9 mouse cellular contexts compared by ENCODE assay signal in the genomic region with DNA sequence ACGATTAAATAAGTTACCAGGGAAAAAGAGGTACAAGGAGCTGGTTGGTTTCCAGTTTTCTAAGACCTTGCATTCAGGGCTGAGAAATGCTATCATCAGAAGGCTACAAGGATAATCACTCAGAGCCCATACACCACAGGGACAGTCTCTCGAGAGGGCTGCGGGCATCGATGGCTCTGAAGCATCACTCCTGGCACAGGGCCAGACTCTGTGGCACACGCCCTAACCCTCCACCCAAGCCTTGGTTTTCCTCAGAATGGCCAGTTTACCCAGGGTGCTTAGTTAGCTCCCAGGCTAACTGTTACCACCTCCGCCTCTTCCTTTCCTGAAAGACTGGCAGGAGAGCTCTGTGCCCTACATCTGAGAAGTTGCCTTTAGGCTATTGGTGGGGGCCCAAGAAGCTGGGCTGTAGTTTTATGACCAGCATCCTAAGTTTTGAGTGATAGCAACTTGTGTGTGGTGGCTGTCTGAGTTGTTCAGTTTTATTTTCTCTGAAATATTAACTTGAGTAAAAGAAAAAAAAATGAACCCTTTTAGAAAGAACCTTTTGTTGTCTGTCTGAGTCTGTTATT. TPM values are rescaled to one million over a fixed set of nuclear protein-coding genes. Genes with fewer than 3 reads are reported as not detected.
A peak's percentile ranks its signal among the peaks of the same experiment; 100 is the strongest.
DNase-seq lines count a peak whose midpoint lies in the region; ATAC-seq and TF ChIP-seq lines count a peak whose summit lies in the region.
"Had no signal": no experiment of that assay in that cellular context is flagged by ENCODE, and none has a peak within 500 bp of the region (broad histone marks: within the 10 kb centered on the region; RNA-seq: fewer than 3 reads in every experiment).

No protein-coding gene starts in this region.

- WGBS in lung, postnatal 0 days = 42% methylated on average over 6 of the region's 6 CpGs

- no peak for TF ChIP-seq EP300 in lung, postnatal 0 days (IDR thresholded peaks at IDR 0.05)

- no peak overlapping the region for H3K4me3 ChIP-seq in lung, postnatal 0 days (ENCODE audit: low read depth, low read length)
- H3K4me3 ChIP-seq: heart, embryonic 15.5 days had no signal

- intact Hi-C loops in heart, postnatal 10 days (cut with DNase I) = no loop called here

- peak; percentile 12 for DNase-seq in lung, postnatal 0 days (ENCODE audit: low spot score)
- DNase-seq in lung, postnatal 25 days (ENCODE audit: low spot score) = no peak
- peak; percentile 56 to 66 for DNase-seq in kidney, postnatal 25 days
- peak; percentile 84 to 91 for DNase-seq in spleen, postnatal 4 days (ENCODE audit: low spot score in 2 of 2)
- DNase-seq in frontal cortex, postnatal 14 days (ENCODE audit: low spot score in 2 of 2) = no peak
- no peak for DNase-seq in heart, postnatal 10 days
- DNase-seq: thymus, adult 18-20 months had no signal

- TF ChIP-seq CTCF in lung, postnatal 0 days (IDR thresholded peaks at IDR 0.05) = no peak

- no peaks in the 10 kb centered on the region for H3K27me3 ChIP-seq in lung, postnatal 0 days (replicated peaks; ENCODE audit: insufficient read depth, low read length)
- H3K27me3 ChIP-seq: heart, embryonic 15.5 days had no signal

- no peak overlapping the region for H3K27ac ChIP-seq in lung, postnatal 0 days (ENCODE audit: low read length)
- H3K27ac ChIP-seq: heart, embryonic 15.5 days had no signal

- no peak for ATAC-seq in lung, postnatal 0 days
- ATAC-seq in common myeloid progenitor, adult 5-6 weeks (replicated peaks; ENCODE audit: low read depth, poor library complexity, severe bottlenecking) = peak; percentile 55

- peaks cover 6% of the 10 kb centered on the region; the same call in 1 of the 2 replicates for H3K4me1 ChIP-seq in lung, postnatal 0 days (ENCODE audit: insufficient read depth, low read depth, low read length)

- no peaks in the 10 kb centered on the region for H3K36me3 ChIP-seq in lung, postnatal 0 days (ENCODE audit: insufficient read depth, low read length)
- H3K36me3 ChIP-seq: heart, embryonic 15.5 days had no signal

- H3K4me2 ChIP-seq in lung, postnatal 0 days (replicated peaks; ENCODE audit: low read depth, low read length) = no peak overlapping the region
- H3K4me2 ChIP-seq: heart, embryonic 15.5 days had no signal

- H3K9me3 ChIP-seq in lung, postnatal 0 days (ENCODE audit: low read length) = no peaks in the 10 kb centered on the region
- H3K9me3 ChIP-seq: heart, embryonic 15.5 days had no signal

- H3K9ac ChIP-seq in lung, postnatal 0 days (replicated peaks; ENCODE audit: low read depth) = no peak overlapping the region
- H3K9ac ChIP-seq: heart, embryonic 15.5 days had no signal

RNA-seq across cellular contexts. Expression of a gene that starts 57.9 kb away (rescaled TPM):
- 37.5 and 38.9 TPM in 2 replicates for polyA plus RNA-seq in lung, postnatal 0 days (2015; fragmentation: Nextera tagmentation; extraction: Ambion mirVana)
- total RNA-seq in common myeloid progenitor, adult 5-6 weeks (2017) = 23.7 and 32.2 TPM in 2 replicates
- 10 to 100 TPM; 42.8 to 43.7 TPM for total RNA-seq in heart, postnatal 10 days (2021)

Comparison
In these comparisons a context has a peak if more than half of its experiments do, and no peak if none do; other contexts are left out.
1. DNase-seq: peak in lung, postnatal 0 days (single experiment), kidney, postnatal 25 days (2 of 2) and spleen, postnatal 4 days (2 of 2); none in lung, postnatal 25 days (single experiment), frontal cortex, postnatal 14 days (0 of 2) and heart, postnatal 10 days (0 of 2).